Mouse (Mus musculus) fibroblast of lung, adult 2 months (primary cell): ENCODE results near the gene Enpp6.

Source experiments
- DNase-seq: peaks from one replicate; pipeline ENCODE4 v3.0.0-alpha.2; 2011; ENCODE audit warnings: low read depth

Enpp6 gene

GRCm38 (mm10) chr8:47061105-47061720 lies 74.5 kb downstream of the Enpp6 start:
- DNase-seq, result peak; percentile 26

- no peak for DNase-seq
Observed at GRCm38 (mm10) chr8:47067121-47067520, 80.4 kb downstream of the Enpp6 start.

- no peak for DNase-seq
Observed at GRCm38 (mm10) chr8:47069634-47070033, 82.9 kb downstream of the Enpp6 start.

GRCm38 (mm10) chr8:47072001-47072400 lies 85.3 kb downstream of the Enpp6 start:
- DNase-seq, result no peak

GRCm38 (mm10) chr8:47075941-47076555 lies 89.4 kb downstream of the Enpp6 start:
- DNase-seq, result no peak

GRCm38 (mm10) chr8:47080037-47080436 lies 93.3 kb downstream of the Enpp6 start:
- no peak for DNase-seq

- peak; percentile 93 for DNase-seq
Observed at GRCm38 (mm10) chr8:47082201-47083027, 95.7 kb downstream of the Enpp6 start.

GRCm38 (mm10) chr8:47090021-47090420 lies 103.3 kb downstream of the Enpp6 start:
- DNase-seq, result no peak

GRCm38 (mm10) chr8:47105617-47106016 lies 118.9 kb downstream of the Enpp6 start:
- no peak for DNase-seq

- DNase-seq, result peak; percentile 46
Observed at GRCm38 (mm10) chr8:47114133-47114796, 127.6 kb downstream of the Enpp6 start.

- no peak for DNase-seq
Observed at GRCm38 (mm10) chr8:47117336-47117735, 130.6 kb downstream of the Enpp6 start.

GRCm38 (mm10) chr8:47119895-47120294 lies 133.2 kb downstream of the Enpp6 start:
- no peak for DNase-seq

GRCm38 (mm10) chr8:47128859-47129258 lies 142.2 kb downstream of the Enpp6 start:
- DNase-seq, result no peak

- DNase-seq, result no peak
Observed at GRCm38 (mm10) chr8:47133381-47133780, 146.7 kb downstream of the Enpp6 start.

- DNase-seq, result no peak
Observed at GRCm38 (mm10) chr8:47134736-47135135, 148.0 kb downstream of the Enpp6 start.

- no peak for DNase-seq
Observed at GRCm38 (mm10) chr8:47135586-47135985, 148.9 kb downstream of the Enpp6 start.

GRCm38 (mm10) chr8:47136047-47136446 lies 149.4 kb downstream of the Enpp6 start:
- DNase-seq, result no peak

GRCm38 (mm10) chr8:47145258-47145657 lies 158.6 kb downstream of the Enpp6 start:
- DNase-seq, result no peak
